Mouse (Mus musculus) adipocyte (in vitro differentiated cells): Measurements from ENCODE around the gene Farp1.

Experiments used
- DNase-seq: peaks from one replicate; pipeline ENCODE4 v3.0.0-alpha.2; 2016; ENCODE audit warnings: low spot score

Gene Farp1

GRCm38 (mm10) chr14:121104760-121105329 lies 69.8 kb downstream of the Farp1 start:
- peak; percentile 42 for DNase-seq

GRCm38 (mm10) chr14:121106906-121107305 lies 71.9 kb downstream of the Farp1 start:
- DNase-seq: no peak

GRCm38 (mm10) chr14:121107707-121108285 lies 72.8 kb downstream of the Farp1 start:
- DNase-seq: no peak

DNA sequence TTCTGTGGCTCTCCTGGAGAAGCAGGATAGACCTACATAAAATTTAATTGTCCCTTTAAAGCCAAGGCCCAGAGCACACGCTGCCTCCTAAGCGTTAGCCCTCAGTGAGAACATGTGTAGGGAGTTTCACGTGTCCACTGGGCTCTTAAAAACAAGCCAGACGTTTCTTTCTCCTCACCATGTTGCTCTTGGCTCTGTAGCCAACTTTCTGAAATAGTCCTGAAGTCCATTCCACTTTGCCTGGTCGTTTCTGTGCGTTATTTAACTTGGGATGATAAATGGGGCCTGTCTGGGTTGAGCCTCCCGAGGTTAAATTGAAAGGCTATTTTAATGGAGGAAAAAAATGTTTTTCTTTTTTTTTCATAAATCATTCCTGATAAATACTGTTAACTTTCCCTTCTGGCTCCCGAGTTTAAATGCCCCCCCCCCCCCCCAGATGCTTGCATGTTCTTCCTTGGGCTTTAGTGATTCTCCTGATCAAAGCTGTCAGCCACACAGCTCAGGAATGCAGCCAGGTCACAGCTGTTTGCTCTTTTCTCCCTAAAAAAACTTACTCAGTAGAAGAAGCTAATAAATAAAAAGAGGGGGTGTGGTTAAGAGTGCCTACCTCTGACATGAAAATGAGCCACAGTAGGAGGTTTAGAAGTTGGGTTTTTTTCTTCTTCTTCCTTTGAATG lies 73.6 kb downstream of the Farp1 start:
- peak; percentile 58 for DNase-seq

- no peak for DNase-seq
These were observed 74.1 kb downstream of the Farp1 start for GRCm38 (mm10) chr14:121109116-121109504.

GRCm38 (mm10) chr14:121110492-121111267 lies 75.7 kb downstream of the Farp1 start:
- DNase-seq: no peak

GRCm38 (mm10) chr14:121112061-121112460 lies 77.1 kb downstream of the Farp1 start:
- DNase-seq: no peak

DNA sequence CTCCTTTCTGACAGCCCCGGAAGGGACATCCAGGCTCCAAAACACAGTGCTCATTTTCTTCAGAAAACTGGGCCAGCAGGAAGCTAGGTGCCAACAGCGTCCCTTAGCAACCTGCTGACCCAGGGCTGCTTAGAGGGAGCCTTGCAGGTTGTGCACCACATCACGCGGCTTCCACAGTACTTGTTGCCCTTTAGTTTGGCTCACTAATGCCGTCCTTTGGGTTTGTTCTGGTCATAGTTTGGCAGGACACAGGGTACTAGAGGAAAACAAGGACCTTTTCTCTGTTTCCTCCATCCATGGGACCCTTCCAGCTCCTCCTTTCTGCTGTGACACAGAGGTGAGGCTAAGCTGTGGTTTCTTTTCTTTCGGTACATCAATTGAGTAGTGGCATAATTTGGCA lies 78.8 kb downstream of the Farp1 start:
- no peak for DNase-seq

DNA sequence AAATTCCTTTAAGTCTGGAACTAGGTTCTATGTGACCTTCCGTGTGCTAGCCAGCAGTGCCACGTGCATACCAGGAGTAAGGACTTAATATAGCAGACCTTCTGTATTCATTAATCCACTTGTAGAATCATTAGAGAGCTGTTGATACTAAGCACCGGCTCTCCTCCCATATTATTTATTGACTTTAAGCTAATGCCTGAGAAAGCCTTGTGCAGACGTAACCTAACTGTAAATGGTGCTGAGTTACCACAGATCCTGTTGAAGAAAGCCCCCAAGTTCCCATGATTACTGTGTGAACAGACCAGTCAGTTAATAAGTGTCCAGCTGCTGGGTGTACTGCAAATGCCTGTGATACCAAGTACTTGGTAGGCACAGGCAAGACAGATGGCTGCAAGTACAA lies 81.7 kb downstream of the Farp1 start:
- no peak for DNase-seq

- DNase-seq: peak; percentile 10
These were observed 83.9 kb downstream of the Farp1 start for GRCm38 (mm10) chr14:121118860-121119259.

DNA sequence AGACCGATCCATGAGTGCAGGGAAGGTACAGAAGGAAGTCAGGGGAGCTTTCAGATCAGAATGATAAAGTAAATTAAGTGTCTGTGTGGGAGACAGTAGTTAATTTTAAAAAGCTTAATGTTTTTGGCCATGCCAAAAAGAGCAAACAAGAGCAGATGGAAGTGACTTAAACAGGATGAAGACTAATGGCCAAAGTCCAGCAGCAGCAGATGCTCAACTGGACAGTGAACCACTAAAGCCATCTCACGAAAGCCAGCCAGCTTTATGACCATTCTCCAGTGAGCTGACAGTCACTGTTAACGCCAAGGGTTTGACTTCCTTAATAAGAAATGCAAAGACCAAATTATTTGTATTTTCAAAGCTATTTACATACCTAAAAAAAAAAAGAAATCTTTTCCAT lies 86.7 kb downstream of the Farp1 start:
- no peak for DNase-seq

GRCm38 (mm10) chr14:121122852-121123251 lies 87.9 kb downstream of the Farp1 start:
- DNase-seq: no peak

GRCm38 (mm10) chr14:121124409-121125010 lies 89.5 kb downstream of the Farp1 start:
- DNase-seq: no peak

DNA sequence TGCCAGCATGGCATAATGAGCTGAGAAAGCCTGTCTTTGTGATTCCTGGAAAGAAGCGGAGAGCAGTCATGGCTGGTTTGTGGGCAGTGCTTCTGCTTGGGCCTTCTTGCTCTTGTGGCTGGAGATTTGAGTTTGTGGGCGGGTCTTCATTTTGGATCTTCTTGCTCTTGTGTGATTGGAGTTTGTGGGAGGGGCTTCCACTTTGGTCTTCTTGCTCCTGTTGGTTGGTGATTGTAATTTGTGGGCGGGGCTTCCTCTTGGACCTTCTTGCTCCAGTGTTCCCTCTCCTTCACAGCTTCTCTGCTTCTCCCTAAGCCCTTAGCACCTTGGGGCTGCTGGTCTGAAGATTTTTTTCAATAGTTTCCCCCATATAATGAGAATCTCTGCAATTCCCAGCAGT lies 90.7 kb downstream of the Farp1 start:
- DNase-seq: no peak

GRCm38 (mm10) chr14:121126291-121126690 lies 91.3 kb downstream of the Farp1 start:
- DNase-seq: no peak

DNA sequence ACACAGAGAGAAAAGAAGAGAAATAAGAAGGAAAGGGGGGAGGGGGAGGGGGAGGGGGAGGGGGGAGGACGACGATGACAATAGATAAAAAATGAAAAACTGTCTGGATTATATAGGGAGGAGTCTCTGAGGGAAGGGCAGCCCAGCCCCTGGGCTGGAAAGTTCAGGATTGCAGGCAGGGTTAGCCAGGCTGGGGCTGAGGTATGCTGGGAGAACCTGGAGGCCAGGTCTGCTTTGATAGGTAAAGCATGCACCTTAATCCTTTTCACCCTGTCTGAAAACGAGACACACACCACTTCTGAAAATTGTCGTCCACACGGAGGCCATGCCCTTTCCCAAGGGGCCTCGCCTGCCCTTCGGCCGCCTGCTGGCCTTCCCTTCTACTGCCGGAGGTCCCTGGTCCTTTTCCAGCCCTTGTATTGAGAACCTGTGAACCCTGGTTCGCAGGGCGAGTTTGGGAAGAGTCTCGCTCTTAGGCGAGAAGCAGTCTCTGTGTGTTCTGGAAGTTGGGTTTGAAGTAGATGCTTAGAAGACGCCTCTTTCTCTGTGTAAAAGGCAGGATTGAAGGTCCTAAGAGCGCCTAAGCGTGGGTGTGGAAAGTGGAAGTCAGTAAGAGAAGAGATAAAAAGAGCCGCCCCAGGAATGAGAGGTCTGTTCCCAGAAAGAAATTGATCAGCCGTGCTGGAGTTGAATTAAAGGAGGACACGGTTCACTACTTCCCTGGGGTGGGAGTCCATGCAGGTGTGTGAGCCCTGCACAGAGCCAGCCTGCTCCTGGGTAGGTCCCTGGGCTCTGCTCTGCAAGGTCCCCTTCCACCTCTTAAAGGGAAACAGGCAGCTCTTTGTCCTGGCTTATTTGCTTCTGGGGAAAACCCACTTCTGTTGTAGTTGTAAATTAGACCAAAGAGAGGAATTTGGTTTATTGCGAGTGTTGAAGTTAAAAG lies 94.1 kb downstream of the Farp1 start:
- no peak for DNase-seq

DNA sequence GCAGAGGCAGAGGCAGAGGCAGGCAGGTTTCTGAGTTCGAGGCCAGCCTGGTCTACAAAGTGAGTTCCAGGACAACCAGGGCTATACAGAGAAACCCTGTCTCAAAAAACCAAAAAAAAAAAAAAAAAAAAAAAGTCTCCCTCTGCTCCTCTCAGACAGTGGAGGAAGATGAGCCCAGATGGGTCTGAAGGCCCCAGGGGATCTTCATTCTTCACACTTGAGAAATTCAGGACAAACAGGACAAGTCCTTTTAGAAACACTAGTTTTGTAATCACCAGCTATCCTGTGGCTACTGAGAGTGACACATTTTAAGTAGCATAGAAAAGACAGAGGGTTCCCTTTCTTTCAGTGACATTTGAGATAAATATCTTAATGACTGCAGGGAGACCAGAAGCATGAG lies 95.4 kb downstream of the Farp1 start:
- DNase-seq: peak; percentile 6

- DNase-seq: no peak
These were observed 99.4 kb downstream of the Farp1 start for GRCm38 (mm10) chr14:121134414-121134813.

- no peak for DNase-seq
These were observed 108.9 kb downstream of the Farp1 start for GRCm38 (mm10) chr14:121143831-121144455.

- DNase-seq: no peak
These were observed 109.5 kb downstream of the Farp1 start for GRCm38 (mm10) chr14:121144496-121144895.

DNA sequence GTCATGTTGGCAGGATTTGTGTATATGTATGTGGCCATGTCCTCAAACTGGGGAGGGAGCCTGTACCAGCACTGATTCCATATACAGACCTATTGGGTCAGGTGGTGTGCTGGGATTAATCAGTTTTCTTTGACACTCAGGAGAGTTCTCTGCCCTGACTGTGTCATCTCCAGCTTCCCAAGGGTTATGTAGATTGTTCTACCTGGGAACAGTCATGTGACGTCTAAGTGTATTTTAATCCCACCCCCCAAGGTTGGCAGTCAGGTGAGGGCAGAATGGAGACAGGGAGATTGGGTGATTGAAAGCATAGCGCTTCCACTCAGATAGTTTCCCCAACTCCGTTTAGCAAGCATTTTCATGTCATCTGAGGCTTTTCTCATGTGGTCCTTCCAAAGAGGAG lies 110.3 kb downstream of the Farp1 start:
- no peak for DNase-seq
